Mouse (Mus musculus): ENCODE measurements around the gene D130052B06Rik.

DNA sequence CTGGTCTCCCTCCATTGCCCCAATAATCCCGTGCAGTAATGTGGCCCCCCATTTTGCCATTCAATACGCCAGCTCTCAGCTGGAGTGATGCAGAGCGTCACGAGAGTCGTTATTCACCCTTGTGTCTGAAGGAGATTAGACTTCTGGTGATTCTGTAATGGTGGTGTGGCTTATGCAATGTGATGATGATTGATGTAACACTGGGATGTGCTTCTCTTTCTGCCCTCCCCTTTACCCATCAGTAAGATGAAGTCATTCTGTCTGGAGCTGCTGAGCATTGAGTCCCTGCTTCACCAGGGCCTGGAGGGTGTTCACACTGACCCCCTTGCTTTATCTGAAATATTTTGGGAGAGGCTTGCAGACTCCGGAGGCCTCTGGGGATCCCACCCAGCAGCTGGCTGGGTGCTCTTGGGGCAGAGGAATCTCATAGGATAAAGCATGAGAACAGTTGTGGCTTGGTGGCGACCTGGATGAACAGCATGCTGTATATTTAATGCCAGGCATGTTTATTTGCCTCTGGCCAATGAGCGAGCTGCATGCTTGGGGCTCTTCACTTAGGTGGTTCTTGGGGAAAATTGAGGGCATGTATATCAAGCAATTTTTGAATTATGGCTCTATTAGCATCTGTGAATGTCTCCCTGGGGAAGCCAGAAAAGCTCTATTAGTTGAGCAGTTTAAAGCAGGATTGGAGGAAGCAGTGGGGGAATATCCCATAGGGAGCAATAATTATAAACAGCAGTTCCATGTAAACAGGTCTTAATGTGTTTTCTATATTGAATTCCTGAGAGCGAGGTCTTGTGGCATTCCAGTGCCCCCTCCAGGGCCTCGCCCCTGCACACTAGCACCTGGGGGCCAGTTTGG, 71.2 kb downstream of the D130052B06Rik start:
- TF ChIP-seq TAL1 (IDR thresholded peaks at IDR 0.05; ENCODE audit: low read length): no peak
- no peak for TF ChIP-seq GATA1 (IDR thresholded peaks at IDR 0.05; ENCODE audit: low read length)

Measured in erythroblast, embryonic 14.5 days (primary cell).